Mouse (Mus musculus) olfactory bulb, adult 2 months (tissue): Measurements from ENCODE around the gene Tmem88b. TPM values are rescaled to one million over a fixed set of nuclear protein-coding genes. Genes with fewer than 3 reads are reported as not detected.

Experiments used
- H3K27ac ChIP-seq: fragments of 200-500 bp; 2 replicates; pipeline ENCODE4 v1.5.1; 2012; ENCODE audit warnings: low read depth, low read length; ENCODE audit not compliant: insufficient read depth
- H3K4me1 ChIP-seq: fragments of 200-500 bp; 2 replicates; pipeline ENCODE4 v1.6.1; 2012; ENCODE audit warnings: low read length; ENCODE audit not compliant: control insufficient read depth, insufficient read depth
- H3K4me3 ChIP-seq: fragments of 200-500 bp; 2 replicates; pipeline ENCODE4 v1.5.1; 2012; ENCODE audit warnings: mild to moderate bottlenecking, low read depth, low read length, moderate library complexity; ENCODE audit not compliant: insufficient read depth
- CTCF ChIP-seq: fragments of 200-500 bp; IDR thresholded peaks from 2 replicates; pipeline ENCODE4 v1.5.1; 2012; ENCODE audit warnings: low read depth, mild to moderate bottlenecking, low read length, moderate library complexity; ENCODE audit not compliant: insufficient read depth
- POLR2A ChIP-seq: fragments of 200-500 bp; IDR thresholded peaks from 2 replicates; pipeline ENCODE4 v1.6.1; 2012; ENCODE audit warnings: mild to moderate bottlenecking, low read depth, low read length, moderate library complexity; ENCODE audit not compliant: insufficient read depth
- WGBS: fragments of 180-500 bp; shearing (Covaris S2); methylation state at CpG from one replicate; pipeline ENCODE4 v1.1.7; 2018; 5-methylcytosine and 5-hydroxymethylcytosine counted together
- polyA plus RNA-seq: library from polyadenylated mRNA; stranded (reverse); fragments of >200 nt; gene quantifications from 2 replicates; pipeline ENCODE4 v1.2.4, GENCODE M21; 2012; ENCODE audit warnings: low replicate concordance; ENCODE audit not compliant: missing spikeins, insufficient read depth, insufficient read length

Tmem88b gene
- polyA plus RNA-seq, 1 experiment: not detected

DNA sequence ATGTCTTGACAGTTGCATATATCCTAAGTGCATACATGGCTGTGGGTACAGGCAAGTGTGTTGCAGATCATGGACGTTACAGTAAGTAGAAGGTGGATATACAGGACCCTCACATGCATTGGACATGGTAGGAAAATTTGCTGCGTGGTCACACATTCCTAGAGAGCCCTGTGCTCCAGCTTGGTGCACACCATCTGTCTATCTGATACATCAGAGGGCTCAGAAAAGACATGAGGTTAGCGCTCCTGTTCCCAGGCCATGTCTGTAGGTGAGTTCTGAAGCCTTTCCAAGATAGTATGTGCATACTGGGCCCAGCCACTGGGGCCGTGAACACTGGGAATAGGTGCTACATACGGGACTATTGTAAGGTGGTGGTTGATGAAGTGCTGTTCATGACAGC is 49.3 kb downstream of the Tmem88b start:
- 86% methylated on average over 5 of the region's 5 CpGs for WGBS
- H3K4me1 ChIP-seq: peaks cover 22% of the 10 kb centered on the region
- no peak overlapping the region for H3K27ac ChIP-seq
- TF ChIP-seq POLR2A (no peak), CTCF (no peak)
- no peak overlapping the region for H3K4me3 ChIP-seq

- no peak overlapping the region for H3K27ac ChIP-seq
- TF ChIP-seq CTCF (no peak), POLR2A (no peak)
- H3K4me1 ChIP-seq: peaks cover 22% of the 10 kb centered on the region
- peak overlapping the region; percentile 80 for H3K4me3 ChIP-seq
- WGBS: 53% methylated on average over 5 of the region's 5 CpGs
Observed at GRCm38 (mm10) chr4:155735788-155736187, 49.9 kb downstream of the Tmem88b start.

DNA sequence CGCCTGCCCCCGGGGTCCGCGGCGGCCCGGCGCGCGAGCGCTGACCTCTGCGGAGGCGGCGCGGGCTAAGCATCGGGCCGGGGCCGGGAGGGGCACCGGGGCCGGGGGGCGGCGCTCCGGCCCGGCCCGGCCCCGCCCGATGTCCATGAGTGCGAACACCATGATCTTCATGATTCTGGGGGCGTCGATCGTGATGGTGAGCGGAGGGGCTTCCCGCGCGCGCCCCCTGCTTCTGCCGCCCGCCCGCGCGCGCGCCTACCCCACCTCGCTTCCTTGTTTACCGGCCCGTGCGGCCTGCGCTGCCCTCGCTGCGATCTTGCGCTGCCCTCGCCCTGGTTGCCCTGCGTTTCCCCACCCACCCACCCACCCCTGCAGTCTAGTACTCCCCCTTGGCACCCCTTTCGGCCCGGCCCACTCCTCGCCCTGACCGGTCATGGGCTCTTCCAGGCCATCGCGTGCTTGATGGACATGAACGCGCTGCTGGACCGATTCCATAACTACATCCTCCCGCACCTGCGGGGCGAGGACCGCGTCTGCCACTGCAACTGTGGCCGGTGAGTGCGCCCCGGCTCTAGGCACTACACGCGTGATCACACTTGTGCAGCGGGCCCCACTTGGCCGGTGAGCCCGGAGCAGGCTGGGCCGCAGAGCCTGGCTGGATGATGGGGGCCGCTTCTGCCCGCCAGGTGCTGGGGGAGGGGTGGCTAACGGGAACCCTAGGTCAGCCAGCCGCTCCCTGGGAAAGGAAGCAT is 50.5 kb downstream of the Tmem88b start:
- peak overlapping the region; percentile 80 for H3K4me3 ChIP-seq
- H3K27ac ChIP-seq: peak overlapping the region; percentile 34; the same call in 1 of the 2 replicates
- WGBS: under 1% methylated on average over 79 of the region's 79 CpGs

DNA sequence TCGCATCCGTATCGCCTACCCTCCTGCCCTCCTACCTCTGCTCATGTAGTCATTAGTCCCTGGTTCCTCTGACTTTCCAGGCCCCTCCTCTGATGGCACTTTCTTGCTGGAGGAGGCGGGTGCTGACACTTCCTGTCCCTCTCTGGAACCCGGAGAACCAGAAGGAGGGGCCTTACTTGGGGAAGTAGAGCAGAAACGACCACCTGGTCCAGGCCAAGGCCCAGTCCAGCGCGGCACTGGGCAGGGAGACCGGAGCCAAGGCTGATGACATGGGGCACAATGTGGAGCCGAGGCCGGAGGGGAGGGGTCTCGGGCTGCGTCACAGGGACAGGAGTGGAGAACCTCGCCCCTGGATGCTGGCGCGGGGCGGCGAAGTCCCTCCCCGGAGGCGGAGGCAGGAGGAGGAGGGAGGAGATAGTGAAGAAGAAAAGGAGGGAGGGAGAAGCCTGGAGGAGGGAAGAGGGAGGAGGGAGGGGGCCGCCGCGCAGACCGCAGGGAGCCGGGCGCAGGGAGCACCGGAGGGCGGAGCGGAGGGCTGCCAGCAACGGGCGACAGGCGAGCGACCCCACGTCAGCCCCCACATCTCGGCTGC is 51.2 kb downstream of the Tmem88b start, which contains the start of gene Tmem240:
Tmem240 (plus strand) TSS at position 451 of the 592 bp plus-strand sequence.
- TF ChIP-seq CTCF (no peak), POLR2A (peak; percentile 74)
- peak within 1 kb of the TSS; percentile 80 for H3K4me3 ChIP-seq
- under 1% methylated on average over 34 of the region's 35 CpGs for WGBS
- peak within 1 kb of the TSS; percentile 69; the same call in 1 of the 2 replicates for H3K27ac ChIP-seq
- peaks cover 22% of the 10 kb centered on the region for H3K4me1 ChIP-seq

More for the DNA sequence above, 50.5 kb downstream of the Tmem88b start:
- no peak for TF ChIP-seq CTCF
- TF ChIP-seq POLR2A: no peak
- H3K4me1 ChIP-seq: peaks cover 22% of the 10 kb centered on the region

DNA sequence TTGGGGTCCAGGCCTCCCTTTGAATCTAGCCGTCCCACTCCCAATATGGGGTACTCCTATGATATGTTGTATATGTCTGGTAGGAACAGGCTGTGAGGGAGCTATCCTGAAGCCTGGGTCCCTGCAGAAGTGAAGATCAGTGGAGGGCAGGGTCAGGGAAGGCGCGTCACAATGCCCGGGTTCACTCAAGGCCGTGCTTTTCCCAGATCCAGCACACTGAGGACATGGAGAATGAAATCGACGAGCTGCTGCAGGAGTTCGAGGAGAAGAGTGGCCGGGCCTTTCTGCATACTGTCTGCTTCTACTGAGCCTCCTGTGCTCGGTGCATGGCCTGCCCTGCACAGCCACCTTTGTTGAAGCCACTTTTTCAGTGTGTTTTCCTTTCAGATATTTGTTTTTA is 52.4 kb downstream of the Tmem88b start:
- TF ChIP-seq POLR2A: no peak
- no peak for TF ChIP-seq CTCF
- Histone ChIP-seq H3K4me3 (no peak overlapping the region), H3K27ac (no peak overlapping the region), H3K4me1 (peaks cover 18% of the 10 kb centered on the region)
- 87% methylated on average over 10 of the region's 10 CpGs for WGBS

Other genes starting within 250 kb of the Tmem88b start
- not detected in 2 replicates for gene Nadk, start 223.5 kb downstream of the Tmem88b start, polyA plus RNA-seq
- not detected in 2 replicates for gene Slc35e2, start 184.5 kb downstream of the Tmem88b start, polyA plus RNA-seq
- 145 TPM in 1 of 2 replicates, not detected in the other for gene Cdk11b, start 161.0 kb downstream of the Tmem88b start, polyA plus RNA-seq
- not detected in 2 replicates for gene Gm10563, start 140.5 kb downstream of the Tmem88b start, polyA plus RNA-seq
- not detected in 2 replicates for gene Mmp23, start 132.5 kb downstream of the Tmem88b start, polyA plus RNA-seq
- gene Mib2, start 116.7 kb downstream of the Tmem88b start, polyA plus RNA-seq: not detected in 2 replicates
- not detected in 2 replicates for gene Fndc10, start 91.5 kb downstream of the Tmem88b start, polyA plus RNA-seq
- not detected in 2 replicates for gene Ssu72, start 81.1 kb downstream of the Tmem88b start, polyA plus RNA-seq
- gene Tmem240, start 51.1 kb downstream of the Tmem88b start, polyA plus RNA-seq: not detected in 2 replicates
- not detected in 2 replicates for gene Atad3a, start 24.8 kb downstream of the Tmem88b start, polyA plus RNA-seq
- gene Vwa1, start 11.2 kb downstream of the Tmem88b start, polyA plus RNA-seq: not detected in 2 replicates
- gene Ankrd65, start 4.6 kb upstream of the Tmem88b start, polyA plus RNA-seq: not detected in 2 replicates
- not detected in 2 replicates for gene Mrpl20, start 17.0 kb upstream of the Tmem88b start, polyA plus RNA-seq
- 186 and 258 TPM in 2 replicates for gene Ccnl2, start 26.6 kb upstream of the Tmem88b start, polyA plus RNA-seq
- gene Aurkaip1, start 45.4 kb upstream of the Tmem88b start, polyA plus RNA-seq: not detected in 2 replicates
- not detected in 2 replicates for gene Mxra8, start 53.8 kb upstream of the Tmem88b start, polyA plus RNA-seq
- not detected in 2 replicates for gene Dvl1, start 61.5 kb upstream of the Tmem88b start, polyA plus RNA-seq
- not detected in 2 replicates for gene Tas1r3, start 77.5 kb upstream of the Tmem88b start, polyA plus RNA-seq
- not detected in 2 replicates for gene Cptp, start 83.6 kb upstream of the Tmem88b start, polyA plus RNA-seq
- not detected in 2 replicates for gene Ints11, start 83.7 kb upstream of the Tmem88b start, polyA plus RNA-seq
- gene Pusl1, start 105.9 kb upstream of the Tmem88b start, polyA plus RNA-seq: not detected in 2 replicates
- gene Acap3, start 105.9 kb upstream of the Tmem88b start, polyA plus RNA-seq: not detected in 2 replicates
- gene Ube2j2, start 158.0 kb upstream of the Tmem88b start, polyA plus RNA-seq: not detected in 2 replicates
- not detected in 2 replicates for gene C1qtnf12, start 176.4 kb upstream of the Tmem88b start, polyA plus RNA-seq
- gene B3galt6, start 206.8 kb upstream of the Tmem88b start, polyA plus RNA-seq: not detected in 2 replicates
- 218 TPM in 1 of 2 replicates, not detected in the other for gene Sdf4, start 207.0 kb upstream of the Tmem88b start, polyA plus RNA-seq
- not detected in 2 replicates for gene Tnfrsf4, start 228.0 kb upstream of the Tmem88b start, polyA plus RNA-seq
- not detected in 2 replicates for gene Tnfrsf18, start 240.3 kb upstream of the Tmem88b start, polyA plus RNA-seq